Mouse (Mus musculus) hindlimb bud, embryonic 11.5 days (tissue): ENCODE measurements around the gene Arid2.
A peak's percentile ranks its signal among the peaks of the same experiment; 100 is the strongest.
"Not testable (repeated sequence)": the region's sequence is repeated elsewhere in the genome, so short reads cannot be mapped to it uniquely, and the experiment has no call there.

Experiments
- DNase-seq: peaks from one replicate; pipeline ENCODE4 v3.0.0-alpha.2; 2012; ENCODE audit warnings: low read depth, low spot score; ENCODE audit errors: extremely low spot score

Arid2 gene

DNA sequence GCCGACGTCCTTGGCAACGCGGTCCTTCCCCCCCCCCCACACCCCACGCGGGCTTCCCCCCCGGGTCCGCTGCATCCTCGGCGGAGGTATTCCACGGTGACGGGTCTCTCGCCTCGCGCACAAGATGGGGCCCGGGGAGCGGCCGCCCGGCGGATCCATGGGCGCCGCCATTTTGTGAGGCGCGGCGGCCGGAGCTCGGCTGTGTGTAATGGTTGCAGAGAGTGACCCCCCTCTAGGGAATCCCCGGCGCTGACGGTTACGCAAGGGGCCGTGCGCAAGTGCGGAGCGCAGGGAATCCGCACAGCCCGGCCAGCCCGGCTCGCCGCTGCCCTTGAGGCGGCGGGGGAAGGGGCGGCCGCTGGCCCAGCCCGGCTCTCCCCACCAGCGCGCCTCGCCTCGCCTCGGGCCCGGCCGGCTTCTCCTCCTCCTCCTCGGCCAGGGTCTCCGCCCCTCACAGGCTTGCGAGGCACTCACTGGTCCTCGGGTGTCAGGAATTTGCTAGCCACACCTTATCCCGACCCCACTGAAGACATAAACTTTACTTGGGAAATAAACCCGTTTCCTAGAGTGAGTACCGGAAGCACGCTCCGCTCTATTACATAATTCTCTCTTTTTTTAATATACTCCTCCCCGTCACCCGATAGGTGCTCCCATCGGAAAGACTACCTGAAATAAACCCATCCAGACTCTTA is 1.8 kb upstream of the Arid2 start:
- DNase-seq = peak; percentile 77

DNA sequence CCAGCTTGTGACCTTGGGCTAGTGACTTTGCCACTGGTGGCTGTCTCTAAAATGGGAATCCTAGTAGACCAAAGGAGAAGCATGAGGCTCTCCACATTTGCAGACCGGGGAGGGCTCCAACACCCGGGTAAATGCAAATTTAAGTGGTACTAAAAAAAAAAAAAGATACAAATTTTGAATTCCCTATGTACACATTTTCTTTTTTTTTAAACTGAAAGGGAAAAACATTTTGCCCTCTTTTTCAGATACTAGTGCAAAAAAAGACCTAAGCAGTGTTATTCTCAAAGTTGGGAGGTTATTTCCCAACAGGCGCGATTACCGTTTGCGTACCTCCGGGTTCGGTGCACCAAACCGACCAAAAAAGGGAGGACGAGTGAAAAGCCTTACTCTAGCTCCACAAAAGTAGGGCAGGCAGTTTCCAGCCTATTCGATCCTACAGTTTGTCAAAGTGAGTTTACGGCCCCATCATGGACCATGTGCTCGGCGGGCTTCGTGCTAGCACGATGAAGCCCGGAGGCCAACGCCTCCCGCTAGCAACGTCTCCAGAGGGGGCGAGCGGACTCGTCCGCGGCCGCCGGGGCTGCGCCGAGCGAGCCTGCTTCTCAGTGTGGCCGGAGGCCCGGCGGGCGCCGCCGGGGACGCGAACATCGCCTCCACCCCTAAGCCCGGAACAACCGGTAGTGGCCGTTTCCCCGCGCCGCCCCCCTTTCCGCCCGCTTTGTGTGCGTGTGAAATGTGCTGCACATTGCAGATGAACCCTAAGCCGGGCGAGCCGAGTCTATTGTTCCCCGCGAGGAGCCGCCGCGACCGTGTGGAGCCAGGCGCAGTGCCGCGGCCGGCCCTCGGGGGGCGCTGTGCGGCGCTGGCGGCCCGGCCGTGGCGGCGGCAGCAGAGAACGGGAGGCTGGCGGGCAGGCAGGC is 1.0 kb upstream of the Arid2 start:
- no peak for DNase-seq

DNA sequence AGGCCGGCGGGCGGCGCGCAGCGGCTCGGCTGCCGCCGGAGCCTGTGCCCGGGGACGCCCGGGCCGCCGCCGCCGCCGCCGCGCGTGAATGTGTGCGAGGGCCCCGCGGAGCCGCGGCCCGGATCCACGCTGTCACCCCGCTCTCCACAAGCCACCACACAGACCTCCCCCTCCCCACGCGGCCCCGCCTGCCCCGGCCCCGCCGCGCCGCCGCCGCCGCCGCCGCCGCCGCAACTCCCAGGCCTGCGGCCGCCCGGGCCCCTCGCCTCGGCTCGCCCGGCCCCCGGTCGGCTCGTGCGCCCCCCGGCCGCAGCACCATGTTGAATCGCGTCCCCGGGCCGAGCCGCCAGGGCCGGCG is 404 bp upstream of the Arid2 start:
- DNase-seq = no peak

DNA sequence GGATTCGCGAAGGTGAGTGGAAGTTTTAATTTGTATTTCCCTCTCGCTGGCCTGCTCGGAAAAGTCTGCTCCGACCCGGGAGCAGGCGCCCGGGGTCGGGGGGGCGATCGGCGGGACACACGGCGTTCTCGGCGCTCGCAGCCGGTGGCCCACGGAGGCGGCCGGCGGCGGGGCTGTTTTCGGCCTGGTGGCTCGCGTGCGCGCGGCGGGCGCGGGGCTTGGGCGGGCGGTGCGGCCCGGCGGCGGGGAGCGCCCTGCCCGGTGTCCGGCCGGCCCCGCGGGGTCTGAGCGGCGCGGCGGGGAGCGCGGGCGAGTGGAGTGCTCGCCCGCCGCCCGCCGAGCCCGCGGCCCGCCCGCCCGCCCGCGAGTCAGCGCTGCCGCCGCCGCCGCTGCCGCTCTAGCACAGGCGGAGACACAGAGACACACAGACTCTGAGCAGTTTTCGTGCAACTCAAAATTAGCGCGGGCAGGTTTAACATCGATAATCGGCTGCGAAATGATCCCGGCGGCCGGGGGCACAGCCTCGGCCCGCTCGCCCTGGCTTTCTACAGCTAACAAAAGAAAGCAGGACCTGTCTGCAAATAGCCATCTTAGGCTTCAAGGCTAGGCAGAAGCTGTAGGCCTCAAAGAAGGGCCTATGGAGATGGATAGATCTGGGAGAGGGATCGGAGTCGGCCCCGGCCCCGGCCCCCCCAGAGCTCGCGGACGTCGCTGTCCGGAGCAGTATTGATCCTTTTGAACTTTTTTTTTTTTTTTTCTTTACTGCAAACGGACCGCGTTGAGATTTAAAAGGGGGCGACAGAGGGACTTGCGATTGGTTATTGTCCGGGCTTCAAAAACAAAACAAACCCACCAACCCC is 888 bp downstream of the Arid2 start:
- DNase-seq = no peak

DNA sequence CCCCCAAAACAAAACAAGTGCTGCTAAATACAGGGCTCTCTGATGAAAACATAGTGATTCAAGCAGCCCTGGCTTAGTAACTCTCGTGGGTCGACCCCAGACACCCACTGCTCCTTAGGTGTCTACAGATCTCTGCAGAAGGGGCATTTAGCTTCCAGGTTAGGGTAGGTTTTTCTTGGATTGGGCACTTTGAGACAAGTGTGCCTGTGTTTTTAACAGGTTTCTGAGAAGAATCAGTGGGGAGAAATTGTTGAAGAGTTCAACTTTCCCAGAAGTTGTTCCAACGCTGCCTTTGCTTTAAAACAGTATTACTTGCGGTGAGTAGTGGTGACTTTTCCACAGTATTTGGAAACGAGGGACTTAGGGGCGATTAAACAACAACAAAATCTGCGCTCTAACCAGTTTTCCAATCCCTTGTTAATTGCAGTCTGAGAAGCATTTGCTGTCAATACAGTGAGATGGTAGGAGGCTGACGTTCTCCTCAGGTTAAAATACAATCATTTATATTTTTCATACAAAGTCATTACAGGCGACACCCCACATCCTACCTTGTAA is 1.6 kb downstream of the Arid2 start:
- no peak for DNase-seq

DNA sequence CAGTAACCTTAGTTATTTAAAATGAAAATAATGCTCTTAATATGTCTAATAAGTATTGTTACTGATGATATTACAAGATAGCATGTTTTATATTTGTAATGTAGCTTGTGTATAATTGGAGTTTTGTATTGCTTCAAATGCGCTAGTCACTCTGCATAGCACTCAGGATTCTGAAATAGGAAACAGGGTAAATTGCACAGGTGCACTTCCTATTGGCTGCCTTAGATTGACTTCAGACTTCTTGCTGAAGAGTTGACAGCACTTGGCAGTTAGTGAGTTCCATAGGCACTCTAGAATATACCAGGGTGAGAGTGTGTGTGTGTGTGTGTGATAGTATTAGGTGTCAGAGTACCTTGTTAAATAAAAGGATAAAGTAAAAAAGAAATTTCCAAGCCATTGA is 2.7 kb downstream of the Arid2 start:
- no peak for DNase-seq

DNA sequence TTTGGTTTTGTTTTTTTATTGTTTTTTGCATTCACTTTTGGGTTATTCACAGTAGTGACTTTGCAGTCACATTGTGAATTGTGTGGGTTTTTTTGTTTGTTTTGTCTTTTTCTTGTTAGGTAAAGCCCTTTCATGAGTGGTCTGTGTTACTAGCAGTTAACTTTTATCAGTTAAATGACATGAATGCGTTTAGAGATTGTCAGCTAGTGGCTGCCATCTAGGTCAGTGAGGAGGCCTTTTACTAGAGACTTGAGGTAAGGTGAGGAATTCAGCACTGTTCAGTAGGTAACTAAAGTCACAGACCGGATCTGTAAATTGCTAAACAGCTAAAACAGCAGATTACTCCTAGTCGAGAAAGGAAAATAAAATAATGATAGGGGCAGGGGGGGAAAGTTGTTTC is 6.1 kb downstream of the Arid2 start:
- no peak for DNase-seq

DNA sequence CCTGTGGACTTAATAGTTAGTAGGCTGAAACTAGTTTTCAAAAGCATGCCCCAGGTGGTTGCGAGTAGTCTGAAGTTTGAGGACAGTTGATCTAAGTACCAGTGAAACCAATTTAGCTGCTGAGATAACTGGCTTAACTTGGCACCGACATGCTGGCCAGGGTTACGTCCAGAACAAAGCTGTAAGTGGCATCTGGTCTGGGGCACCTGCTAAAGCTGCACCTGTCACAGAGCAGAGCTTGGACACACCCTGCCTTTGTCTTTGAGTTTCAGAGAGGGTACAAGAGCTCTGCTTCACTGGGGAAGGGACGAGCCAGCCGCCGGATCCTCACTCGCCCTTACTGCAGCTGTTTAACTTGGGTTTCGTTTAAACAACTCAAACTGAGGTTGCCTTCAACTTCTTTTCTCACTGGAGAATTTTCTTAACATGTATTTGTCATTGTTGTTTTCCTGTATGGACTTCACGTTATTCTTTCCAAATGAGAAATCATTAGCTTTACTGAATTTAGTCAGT is 9.8 kb downstream of the Arid2 start:
- DNase-seq = no peak

DNA sequence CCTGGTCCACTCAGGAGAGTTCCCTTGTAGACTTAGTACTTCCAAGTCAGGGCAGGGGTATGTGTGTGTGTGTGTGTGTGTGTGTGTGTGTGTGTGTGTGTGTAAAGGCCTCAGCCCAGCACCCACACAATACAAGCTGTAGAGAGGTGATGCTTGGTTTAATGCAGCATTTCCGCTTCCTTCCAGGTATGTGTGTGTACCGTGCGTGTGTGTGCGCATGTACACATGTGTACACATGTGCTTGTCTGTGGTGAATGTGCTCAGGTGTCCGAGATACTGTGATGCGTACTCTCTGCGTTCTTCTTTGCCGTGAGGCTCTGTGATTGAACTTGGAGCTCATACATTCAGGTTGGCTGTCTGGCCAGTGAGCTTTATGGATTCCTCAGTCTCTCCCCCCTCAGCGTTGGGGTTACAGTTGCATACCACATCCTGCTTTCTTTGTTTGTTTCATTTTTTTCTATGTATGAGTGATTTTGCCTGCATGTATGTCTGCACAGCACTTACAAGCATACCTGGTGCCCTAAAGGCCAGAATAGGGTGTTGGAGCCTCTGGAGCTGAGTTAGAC is 10.4 kb downstream of the Arid2 start:
- no peak for DNase-seq

DNA sequence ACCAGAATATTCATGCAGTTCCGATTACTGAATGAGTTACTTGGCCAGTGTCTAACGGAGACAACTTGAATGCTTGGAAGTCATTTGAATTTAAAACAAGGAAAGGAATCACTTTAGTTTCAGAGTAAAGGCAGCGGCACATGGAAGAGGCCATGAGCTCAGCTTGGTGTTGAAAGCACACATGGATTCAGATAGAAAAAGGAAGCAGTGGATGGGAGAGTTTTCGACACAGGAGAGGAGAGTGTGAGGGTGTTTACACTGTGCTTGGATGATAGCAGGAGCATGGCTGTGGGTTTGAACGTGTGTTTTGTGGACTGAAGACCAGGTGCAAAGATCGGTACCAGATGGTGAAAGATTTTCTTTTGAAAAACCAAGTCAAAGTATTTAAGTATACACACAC is 22.0 kb downstream of the Arid2 start:
- DNase-seq = no peak

DNA sequence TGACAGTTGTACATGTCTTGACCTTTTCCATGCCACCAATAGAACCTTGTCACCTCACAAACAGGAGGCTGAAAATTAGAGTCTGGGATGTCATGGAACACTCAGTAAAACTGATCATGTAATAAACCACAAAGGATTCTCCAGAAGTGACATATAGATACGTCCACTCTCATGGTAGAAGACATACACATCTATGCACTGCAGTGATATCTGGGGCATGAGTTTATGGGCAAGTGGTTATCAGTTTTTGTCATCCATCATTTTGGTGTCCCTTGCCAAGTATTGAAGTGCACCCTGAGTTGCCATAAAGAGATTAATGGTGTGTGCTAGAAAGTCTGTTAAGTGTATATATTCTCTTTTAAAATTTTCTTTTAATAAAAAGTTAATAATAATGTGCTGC is 25.6 kb downstream of the Arid2 start:
- no peak for DNase-seq

DNA sequence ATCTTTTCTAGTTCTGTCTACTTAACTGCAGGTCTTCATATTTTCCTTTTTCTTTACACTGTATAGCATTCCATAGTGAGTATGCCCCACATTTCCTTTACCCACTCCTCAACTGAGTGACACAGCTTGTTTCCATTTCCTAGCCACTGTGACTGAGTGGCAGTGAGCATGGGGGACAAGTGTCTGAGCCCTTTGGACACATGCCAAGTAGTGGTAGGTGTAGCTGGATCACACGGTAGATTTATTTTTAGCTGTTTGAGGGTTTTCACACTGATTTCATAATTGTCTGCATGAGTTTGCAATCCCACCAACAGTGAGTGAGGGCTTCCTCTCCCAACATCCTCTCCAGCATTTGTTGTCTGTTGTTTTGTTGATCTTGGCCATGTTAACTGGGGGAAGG is 28.3 kb downstream of the Arid2 start:
- DNase-seq = no peak

DNA sequence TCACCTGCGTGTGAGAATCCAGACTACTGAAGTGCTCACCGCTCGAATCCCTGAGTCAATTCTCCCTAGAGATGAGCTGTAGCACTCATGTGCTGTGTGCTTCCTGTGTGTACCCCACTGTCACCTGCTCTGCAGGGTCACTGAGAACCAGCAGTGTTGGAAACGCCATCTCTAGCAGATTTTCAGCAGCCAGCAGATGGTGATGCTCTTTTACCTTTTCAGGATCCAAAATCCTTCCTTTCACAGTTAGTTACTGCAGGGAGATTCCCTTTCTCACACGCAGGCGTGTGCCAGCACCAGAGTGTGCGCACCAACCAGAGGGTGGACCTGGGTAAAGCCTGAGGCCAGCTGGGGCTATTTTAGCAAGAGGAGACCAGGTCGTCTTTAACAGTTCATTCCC is 32.0 kb downstream of the Arid2 start:
- no peak for DNase-seq

DNA sequence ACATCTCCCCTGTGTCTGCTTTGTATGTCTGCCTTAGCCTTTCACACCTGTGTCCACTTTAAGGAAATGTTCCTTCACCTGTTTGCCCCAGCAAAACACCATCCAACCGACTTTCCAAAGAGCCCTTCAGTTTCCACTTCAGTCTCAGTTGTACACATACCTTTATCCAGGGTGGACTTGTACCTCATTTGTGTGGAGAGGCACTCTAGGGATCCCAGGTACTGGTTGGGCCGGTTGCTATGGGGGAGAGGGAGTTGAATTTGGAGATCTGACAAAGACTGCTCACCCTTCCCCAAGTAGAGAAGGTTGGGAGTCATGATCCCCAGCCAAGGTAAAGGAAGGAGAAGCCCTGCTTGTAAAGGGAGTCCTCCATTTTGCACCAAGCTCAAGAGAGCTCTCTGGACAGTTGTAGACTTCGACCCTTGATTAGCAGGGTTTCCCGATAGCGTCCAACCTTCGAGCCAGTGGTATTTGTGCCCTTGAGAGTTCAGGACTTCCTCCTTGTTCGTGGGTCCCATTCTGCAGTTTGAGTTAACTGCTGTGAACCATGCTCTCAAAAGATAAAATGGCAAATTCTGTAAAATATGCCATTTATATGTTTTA is 38.5 kb downstream of the Arid2 start:
- no peak for DNase-seq

DNA sequence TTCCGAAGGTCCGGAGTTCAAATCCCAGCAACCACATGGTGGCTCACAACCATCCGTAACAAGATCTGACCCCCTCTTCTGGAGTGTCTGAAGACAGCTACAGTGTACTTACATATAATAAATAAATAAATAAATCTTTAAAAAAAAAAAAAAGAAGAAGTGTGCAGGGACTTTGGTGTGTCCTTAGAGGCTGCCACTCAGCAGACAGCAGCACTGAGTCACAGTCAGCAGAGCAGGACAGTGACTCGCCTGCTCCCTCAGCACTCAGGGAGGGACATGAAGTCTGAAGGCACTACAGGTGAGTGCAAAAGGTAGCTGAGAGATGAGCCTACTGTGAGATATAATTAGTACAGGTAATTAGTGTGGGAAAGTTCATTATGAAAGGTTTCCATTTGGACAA is 41.4 kb downstream of the Arid2 start:
- DNase-seq = not testable (repeated sequence)

DNA sequence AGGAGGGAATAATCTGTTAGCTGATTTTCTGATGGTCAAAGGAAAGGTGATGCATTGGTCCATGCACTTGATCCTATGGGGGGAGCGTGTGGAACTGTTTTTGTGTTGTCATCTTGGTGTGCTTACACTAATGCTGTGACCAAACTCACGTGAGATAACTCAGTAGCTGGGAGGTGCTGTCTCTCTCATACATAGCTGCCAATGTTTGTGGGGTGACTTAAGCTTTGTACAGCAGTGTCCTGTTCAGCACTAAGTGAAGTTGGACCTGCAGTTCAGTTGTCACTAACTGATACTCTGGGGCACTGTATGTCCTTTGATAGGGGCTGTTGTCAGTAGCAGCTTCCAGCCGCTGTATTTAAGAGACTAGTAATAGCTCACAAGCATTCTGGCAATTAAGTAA is 43.2 kb downstream of the Arid2 start:
- no peak for DNase-seq

DNA sequence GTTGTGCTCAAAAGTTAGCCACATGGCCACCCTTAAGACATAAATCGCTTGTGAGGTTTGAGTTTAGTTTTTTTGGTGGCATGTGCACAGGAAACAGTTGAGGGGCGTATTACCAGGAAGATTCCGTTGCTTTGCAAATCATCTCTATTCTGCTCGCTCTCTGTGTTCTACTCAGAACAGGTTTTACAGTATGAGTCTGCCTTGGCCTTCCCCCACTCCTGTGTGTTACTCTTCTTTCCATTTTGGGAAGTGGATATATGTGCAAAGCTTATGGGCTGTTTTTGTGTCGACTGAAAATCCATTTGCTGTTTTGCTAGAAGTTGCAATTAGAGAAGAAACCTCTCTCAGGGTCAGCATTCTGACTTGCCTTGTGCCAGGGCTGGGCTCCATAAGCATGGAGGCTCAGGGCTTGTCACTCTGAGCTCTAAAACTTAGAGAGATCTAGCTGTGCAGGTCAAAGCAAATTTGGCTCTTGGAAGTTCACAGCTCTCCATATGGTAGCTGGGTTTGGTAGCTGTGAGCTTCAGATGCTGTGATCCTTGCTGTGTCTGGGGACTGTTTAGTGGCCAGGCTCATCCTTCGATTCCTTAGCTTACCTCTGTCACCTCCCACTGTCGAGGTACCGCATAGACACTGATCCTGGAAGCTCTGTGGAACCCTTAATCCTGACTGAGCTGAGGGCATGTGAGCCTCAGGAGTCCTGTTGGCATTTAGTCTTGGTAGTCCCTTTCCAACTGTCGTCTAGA is 45.3 kb downstream of the Arid2 start:
- no peak for DNase-seq

DNA sequence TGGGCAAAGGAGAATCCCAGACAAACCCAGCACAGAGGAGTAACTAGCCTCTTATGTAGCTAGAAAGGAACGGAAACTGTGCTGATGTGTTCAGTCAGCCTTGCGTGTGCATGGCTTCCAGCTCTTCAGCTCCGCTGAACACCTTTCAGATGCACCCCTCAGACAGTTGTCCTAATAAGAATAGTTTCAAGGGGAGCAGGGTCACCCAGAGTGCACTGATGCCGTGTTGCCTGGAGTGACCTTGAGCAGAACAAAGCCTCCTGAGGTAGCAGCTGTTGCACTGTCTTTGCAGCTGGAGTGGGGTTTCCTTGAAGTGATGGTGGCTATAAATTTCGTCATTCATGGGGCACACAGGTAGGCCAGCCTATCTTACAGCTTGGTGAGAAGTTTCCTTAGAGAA is 46.0 kb downstream of the Arid2 start:
- no peak for DNase-seq

DNA sequence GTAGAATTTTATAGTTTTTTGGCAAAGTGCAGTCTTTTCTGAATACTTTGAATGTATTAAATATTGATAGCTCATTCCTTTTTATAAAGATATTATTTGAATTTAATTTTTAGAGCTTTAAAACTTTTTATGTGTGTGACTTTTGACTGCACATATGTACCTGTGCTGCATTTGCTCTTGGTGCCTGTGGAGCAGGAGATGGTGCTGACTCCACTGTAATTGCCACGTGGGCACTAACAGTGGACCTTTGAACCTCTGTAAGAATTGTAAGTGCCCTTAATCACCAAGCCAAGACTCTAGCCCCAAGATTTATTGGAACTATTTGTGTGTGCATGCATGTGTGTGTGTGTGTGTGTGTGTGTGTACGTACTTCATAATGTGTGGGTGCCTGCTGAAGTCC is 53.6 kb downstream of the Arid2 start:
- no peak for DNase-seq

DNA sequence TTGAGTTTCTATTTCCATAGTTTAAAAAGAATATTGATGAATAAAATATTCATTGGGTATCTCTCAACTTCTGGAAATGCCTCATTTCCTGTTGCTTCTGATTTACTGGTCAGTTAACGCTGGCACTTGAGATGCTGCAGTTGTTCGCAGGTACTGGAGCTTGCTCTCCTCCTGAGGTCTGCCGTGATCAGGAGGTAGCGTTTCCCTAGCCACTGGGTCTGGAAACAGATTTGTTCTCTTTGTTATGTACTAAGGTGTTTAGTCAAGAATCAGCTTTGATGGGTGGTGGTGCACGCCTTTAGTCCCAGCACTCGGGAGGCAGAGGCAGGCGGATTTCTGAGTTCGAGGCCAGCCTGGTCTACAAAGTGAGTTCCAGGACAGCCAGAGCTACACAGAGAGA is 54.8 kb downstream of the Arid2 start:
- DNase-seq = no peak
